Mouse (Mus musculus) intestine, embryonic 14.5 days (tissue): Measurements from ENCODE around the gene Smarcd1. TPM values are rescaled to one million over a fixed set of nuclear protein-coding genes. Genes with fewer than 3 reads are reported as not detected.
"Not testable (repeated sequence)": the region's sequence is repeated elsewhere in the genome, so short reads cannot be mapped to it uniquely, and the experiment has no call there.

ENCODE experiments used
- ATAC-seq: fragments of 200-750 bp; cut with Nextera tagmentation; replicated peaks from 2 replicates; pipeline ENCODE4 v1.8.0; 2017; ENCODE audit warnings: low read depth, moderate number of reproducible peaks, moderate TSS enrichment, moderate library complexity; ENCODE audit not compliant: low FRiP score, low TSS enrichment
- DNase-seq: peaks from one replicate; pipeline ENCODE4 v3.0.0-alpha.2; 2018; ENCODE audit warnings: low spot score
- H3K27ac ChIP-seq: fragments of 300-500 bp; sonication (generic); 2 replicates; pipeline ENCODE4 v1.5.1; 2014; ENCODE audit warnings: low read depth, mild to moderate bottlenecking, control low read depth
- H3K27me3 ChIP-seq: fragments of 300-500 bp; sonication (generic); replicated peaks from 2 replicates; pipeline ENCODE4 v1.6.1; 2014; ENCODE audit warnings: low read length, control low read depth; ENCODE audit not compliant: control insufficient read depth, insufficient read depth
- H3K36me3 ChIP-seq: fragments of 300-500 bp; sonication (generic); 2 replicates; pipeline ENCODE4 v1.6.1; 2014; ENCODE audit warnings: low read length, control low read depth; ENCODE audit not compliant: control insufficient read depth, insufficient read depth
- H3K4me1 ChIP-seq: fragments of 300-500 bp; sonication (generic); replicated peaks from 2 replicates; pipeline ENCODE4 v1.6.1; 2014; ENCODE audit warnings: low read length, control low read depth, mixed read lengths; ENCODE audit not compliant: control insufficient read depth, insufficient read depth
- H3K4me2 ChIP-seq: fragments of 300-500 bp; sonication (generic); 2 replicates; pipeline ENCODE4 v1.6.1; 2014; ENCODE audit warnings: low read length
- H3K4me3 ChIP-seq: fragments of 300-500 bp; sonication (generic); 2 replicates; pipeline ENCODE4 v1.5.1; 2014; ENCODE audit warnings: low read depth, low read length, control low read depth, mixed read lengths
- H3K9ac ChIP-seq: fragments of 300-500 bp; sonication (generic); 2 replicates; pipeline ENCODE4 v1.6.1; 2014; ENCODE audit warnings: mild to moderate bottlenecking, low read length
- H3K9me3 ChIP-seq: fragments of 300-500 bp; sonication (generic); 2 replicates; pipeline ENCODE4 v1.6.1; 2016; ENCODE audit warnings: low read length, control low read depth; ENCODE audit not compliant: control insufficient read depth
- WGBS: fragments of 180-500 bp; shearing (Covaris S2); extraction: QIAGEN DNeasy Blood & Tissue Kit; methylation state at CpG from one replicate; pipeline ENCODE4 v1.1.7; 2014; 5-methylcytosine and 5-hydroxymethylcytosine counted together
- polyA plus RNA-seq: library from polyadenylated mRNA; unstranded; fragments of >200 nt; fragmentation: Nextera tagmentation; extraction: Ambion mirVana; gene quantifications from 2 replicates; pipeline ENCODE4 v1.2.1, GENCODE M21; 2014

Smarcd1 gene
- polyA plus RNA-seq, 1 experiment from 2014 or later = 42.3 TPM

DNA sequence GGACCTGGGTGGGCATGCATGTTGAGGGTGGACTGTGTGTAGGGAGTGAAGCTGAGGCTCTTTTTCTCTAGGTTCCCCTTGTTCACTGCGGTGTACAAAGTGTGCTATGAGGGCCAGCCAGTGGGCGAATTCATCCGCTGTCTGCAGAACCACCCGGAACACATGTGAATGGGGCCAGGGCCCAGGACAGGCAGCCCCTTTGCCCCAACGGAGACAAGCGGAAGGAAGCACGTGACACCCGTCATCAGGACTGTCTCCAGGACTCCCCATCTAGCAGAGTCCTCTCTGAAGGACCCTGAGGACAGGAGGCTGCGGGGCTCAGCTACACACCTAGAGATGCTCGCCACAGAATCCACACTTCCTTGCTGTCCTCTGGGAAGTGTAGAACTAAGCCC lies 21.2 kb downstream of the Smarcd1 start:
- no peak overlapping the region for H3K4me2 ChIP-seq
- 60% methylated on average over 10 of the region's 10 CpGs for whole genome bisulfite sequencing
- H3K36me3 ChIP-seq = peaks cover 7% of the 10 kb centered on the region
- peaks cover 14% of the 10 kb centered on the region for H3K4me1 ChIP-seq
- H3K27me3 ChIP-seq = no peaks in the 10 kb centered on the region
- no peak overlapping the region for H3K9ac ChIP-seq
- DNase-seq (no peak), ATAC-seq (no peak)
- no peaks in the 10 kb centered on the region for H3K9me3 ChIP-seq
- H3K4me3 ChIP-seq = no peak overlapping the region
- H3K27ac ChIP-seq = no peak overlapping the region

DNA sequence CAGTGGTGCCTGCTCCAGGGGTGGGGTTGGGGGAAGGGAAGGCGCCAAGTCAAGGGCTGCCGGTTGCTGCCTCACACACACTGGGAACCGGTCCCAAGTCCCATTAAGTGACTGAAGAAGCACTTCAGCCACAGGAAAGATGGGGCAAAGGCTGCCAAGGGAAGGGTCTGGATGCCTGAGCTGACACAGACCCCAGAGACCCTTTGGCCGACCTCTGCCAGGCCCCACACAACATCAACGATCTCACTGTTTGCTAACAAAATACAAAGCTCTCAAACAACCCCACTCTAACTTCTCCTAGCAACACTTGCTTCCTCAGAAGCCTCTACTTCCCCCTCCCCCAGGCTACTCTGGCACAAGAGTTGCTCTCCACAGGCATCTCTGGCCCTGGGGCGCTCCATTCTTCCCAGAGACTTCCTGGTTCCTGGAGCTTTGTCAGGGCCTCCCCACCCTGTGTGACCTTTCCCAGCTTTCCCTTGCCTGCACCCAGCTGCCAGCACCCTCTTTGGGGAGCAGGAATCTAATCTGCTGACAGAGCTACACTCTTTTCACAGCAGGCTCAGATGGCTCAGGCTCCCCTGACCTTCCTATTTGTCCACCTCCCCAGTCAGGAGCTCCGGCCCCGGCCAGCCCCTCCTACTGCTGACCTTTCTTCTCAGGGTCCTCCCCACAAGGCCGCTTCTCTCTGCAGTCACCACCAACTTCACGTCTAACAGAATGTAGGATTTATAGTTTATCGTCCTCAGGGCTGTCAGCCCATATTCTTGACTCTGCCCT lies 21.8 kb downstream of the Smarcd1 start:
- Histone ChIP-seq H3K4me3 (no peak overlapping the region), H3K27me3 (no peaks in the 10 kb centered on the region), H3K9me3 (no peaks in the 10 kb centered on the region), H3K36me3 (peaks cover 13% of the 10 kb centered on the region), H3K4me2 (peak overlapping the region; percentile 55; the same call in 1 of the 2 replicates), H3K27ac (peak overlapping the region; percentile 34; the same call in 1 of the 2 replicates), H3K4me1 (peaks cover 14% of the 10 kb centered on the region), H3K9ac (no peak overlapping the region; the same call in 1 of the 2 replicates)
- 28% methylated on average over 11 of the region's 11 CpGs for WGBS
- no peak for ATAC-seq
- DNase-seq = no peak

GRCm38 (mm10) chr15:99724292-99725021 lies 22.5 kb downstream of the Smarcd1 start:
- H3K4me3 ChIP-seq = peak overlapping the region; percentile 86; the same call in 1 of the 2 replicates
- WGBS = 16% methylated on average over 16 of the region's 16 CpGs
- 0 out of 2 replicates have a peak overlapping the region, but pooled peaks have one; percentile 34 for H3K27ac ChIP-seq
- peak; percentile 80 for DNase-seq
- H3K4me2 ChIP-seq = peak overlapping the region; percentile 55
- ATAC-seq = peak; percentile 10; the same call in 1 of the 2 replicates
- H3K9ac ChIP-seq = no peak overlapping the region; the same call in none of the 2 replicates
- H3K4me1 ChIP-seq = peaks cover 14% of the 10 kb centered on the region
- H3K27me3 ChIP-seq = no peaks in the 10 kb centered on the region
- H3K9me3 ChIP-seq = 0 out of 2 replicates have a peak, but pooled peaks cover 5% of the 10 kb centered on the region
- peaks cover 18% of the 10 kb centered on the region for H3K36me3 ChIP-seq

GRCm38 (mm10) chr15:99725341-99726155 lies 23.6 kb downstream of the Smarcd1 start, which contains the start of gene Cox14:
Gene Cox14, plus strand, starts transcription at chr15:99725618.
- H3K9me3 ChIP-seq = 0 out of 2 replicates have a peak, but pooled peaks cover 5% of the 10 kb centered on the region
- H3K27me3 ChIP-seq = no peaks in the 10 kb centered on the region
- peak within 1 kb of the TSS; percentile 75 for H3K9ac ChIP-seq
- DNase-seq (peak; percentile 99), ATAC-seq (peak; percentile 94)
- H3K27ac ChIP-seq = peak within 1 kb of the TSS; percentile 74
- H3K4me1 ChIP-seq = peaks cover 14% of the 10 kb centered on the region
- H3K4me3 ChIP-seq = peak within 1 kb of the TSS; percentile 86
- under 1% methylated on average over 59 of the region's 68 CpGs for WGBS
- H3K36me3 ChIP-seq = peaks cover 18% of the 10 kb centered on the region
- H3K4me2 ChIP-seq = peak within 1 kb of the TSS; percentile 61

DNA sequence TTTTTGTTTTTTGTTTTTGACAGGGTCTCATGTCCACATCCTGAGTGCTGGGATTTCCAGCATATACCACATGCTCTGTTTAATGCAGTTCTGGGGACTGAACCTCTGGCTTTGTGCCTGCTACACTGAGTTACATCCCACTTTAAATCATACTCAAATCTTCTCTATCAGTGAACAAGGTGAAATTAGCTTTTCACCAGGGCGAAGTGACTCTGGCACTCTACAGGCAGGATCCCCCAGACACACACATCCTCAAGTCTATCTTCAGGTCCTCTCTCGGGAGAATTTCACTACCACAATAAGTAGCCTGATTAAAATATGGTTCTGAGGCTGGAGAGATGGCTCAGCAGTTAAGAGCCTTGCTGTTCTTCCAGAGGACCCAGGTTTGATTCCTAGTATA lies 24.6 kb downstream of the Smarcd1 start:
- Histone ChIP-seq H3K27me3 (no peaks in the 10 kb centered on the region), H3K27ac (no peak overlapping the region), H3K4me2 (peak overlapping the region; percentile 61), H3K36me3 (peaks cover 18% of the 10 kb centered on the region), H3K9me3 (0 out of 2 replicates have a peak, but pooled peaks cover 5% of the 10 kb centered on the region), H3K4me1 (peaks cover 14% of the 10 kb centered on the region), H3K9ac (peak overlapping the region; percentile 75), H3K4me3 (peak overlapping the region; percentile 86)
- ATAC-seq (no peak), DNase-seq (no peak)
- WGBS = 72% methylated on average over 2 of the region's 2 CpGs

GRCm38 (mm10) chr15:99727039-99727438 lies 25.1 kb downstream of the Smarcd1 start:
- not testable (repeated sequence) for H3K4me3 ChIP-seq, H3K9ac ChIP-seq, H3K27ac ChIP-seq, H3K4me2 ChIP-seq, H3K27me3 ChIP-seq, DNase-seq, ATAC-seq, H3K9me3 ChIP-seq
- Histone ChIP-seq H3K4me1 (peaks cover 14% of the 10 kb centered on the region), H3K36me3 (peaks cover 18% of the 10 kb centered on the region)
- WGBS = 92% methylated on average over 4 of the region's 5 CpGs

DNA sequence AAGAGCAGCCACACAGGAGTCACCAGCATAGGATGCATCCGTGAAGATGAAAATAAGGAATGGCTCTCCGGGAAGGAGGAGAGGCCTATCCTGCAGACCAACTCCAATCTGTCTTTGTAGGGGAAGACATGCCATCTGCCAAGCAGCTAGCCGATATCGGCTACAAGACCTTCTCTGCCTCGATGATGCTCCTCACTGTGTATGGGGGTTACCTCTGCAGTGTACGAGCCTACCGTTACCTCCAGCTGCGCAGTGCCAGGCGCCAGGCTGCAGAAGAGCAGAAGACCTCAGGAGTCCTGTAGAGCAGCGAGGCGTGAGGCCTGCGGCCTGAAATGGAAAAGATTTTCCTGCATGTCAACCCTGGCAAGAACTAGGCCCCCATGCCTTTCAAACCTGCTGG lies 25.6 kb downstream of the Smarcd1 start:
- H3K9ac ChIP-seq = no peak overlapping the region
- H3K4me3 ChIP-seq = no peak overlapping the region
- DNase-seq = no peak
- no peak for ATAC-seq
- H3K27me3 ChIP-seq = no peaks in the 10 kb centered on the region
- peaks cover 14% of the 10 kb centered on the region for H3K4me1 ChIP-seq
- no peak overlapping the region for H3K4me2 ChIP-seq
- WGBS = 96% methylated on average over 12 of the region's 12 CpGs
- H3K36me3 ChIP-seq = peaks cover 22% of the 10 kb centered on the region
- H3K27ac ChIP-seq = no peak overlapping the region
- H3K9me3 ChIP-seq = 0 out of 2 replicates have a peak, but pooled peaks cover 5% of the 10 kb centered on the region

DNA sequence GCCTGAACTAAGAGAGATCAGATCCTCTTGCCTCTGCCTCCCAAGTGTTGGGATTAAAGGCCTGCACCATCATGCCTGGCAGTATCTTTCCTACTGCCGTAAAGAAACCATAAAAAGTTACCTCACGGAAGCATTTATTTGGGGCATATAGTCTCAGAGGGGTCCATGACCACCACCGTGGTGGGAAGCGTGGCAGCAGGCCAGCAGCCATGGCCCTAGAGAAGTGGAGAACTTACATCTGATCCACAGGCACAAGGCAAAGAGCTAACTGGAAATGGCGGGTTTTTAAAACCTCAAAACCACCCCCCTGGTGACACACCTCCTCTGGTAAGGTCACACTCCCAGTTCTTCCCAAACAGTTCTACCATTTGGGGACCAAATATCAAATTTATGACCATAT lies 26.3 kb downstream of the Smarcd1 start:
- 93% methylated on average over 5 of the region's 5 CpGs for WGBS
- ATAC-seq = no peak
- H3K27ac ChIP-seq = no peak overlapping the region
- no peak overlapping the region for H3K9ac ChIP-seq
- H3K36me3 ChIP-seq = peaks cover 25% of the 10 kb centered on the region
- no peaks in the 10 kb centered on the region for H3K27me3 ChIP-seq
- H3K4me3 ChIP-seq = no peak overlapping the region
- H3K4me2 ChIP-seq = no peak overlapping the region
- 0 out of 2 replicates have a peak, but pooled peaks cover 5% of the 10 kb centered on the region for H3K9me3 ChIP-seq
- peaks cover 14% of the 10 kb centered on the region for H3K4me1 ChIP-seq
- DNase-seq = no peak
